In genomic region chr1:170858872-170859271, GRCm38 (mm10) we compare ENCODE assay signal across 30 mouse cellular contexts. TPM values are rescaled to one million over a fixed set of nuclear protein-coding genes. Genes with fewer than 3 reads are reported as not detected.
"Had no signal": no experiment of that assay in that cellular context is flagged by ENCODE, and none has a peak within 500 bp of the region (broad histone marks: within the 10 kb centered on the region; RNA-seq: fewer than 3 reads in every experiment).

No protein-coding gene starts in this region.

- H3K27ac ChIP-seq: gastrocnemius, adult 2 months; heart, embryonic 10.5 days; hindbrain, embryonic 10.5 days; hindbrain, embryonic 12.5 days; hindbrain, embryonic 14.5 days; intestine, embryonic 15.5 days; limb, embryonic 10.5 days; limb, embryonic 12.5 days; liver, embryonic 14.5 days had no signal

- H3K4me1 ChIP-seq: hindbrain, embryonic 10.5 days; hindbrain, embryonic 12.5 days; intestine, embryonic 15.5 days; limb, embryonic 10.5 days; limb, embryonic 12.5 days had no signal

- H3K27me3 ChIP-seq: heart, embryonic 12.5 days; hindbrain, embryonic 12.5 days; intestine, embryonic 15.5 days; limb, embryonic 12.5 days had no signal

- H3K4me3 ChIP-seq: gastrocnemius, adult 2 months; heart, embryonic 10.5 days; heart, embryonic 12.5 days; hindbrain, embryonic 10.5 days; hindbrain, embryonic 12.5 days; intestine, embryonic 15.5 days; layer of hippocampus, adult 2 months; left cerebral cortex, adult 2 months; limb, embryonic 10.5 days; limb, embryonic 12.5 days had no signal

- H3K36me3 ChIP-seq: heart, embryonic 10.5 days; hindbrain, embryonic 10.5 days; hindbrain, embryonic 12.5 days; intestine, embryonic 15.5 days; limb, embryonic 10.5 days; limb, embryonic 12.5 days had no signal

- H3K9ac ChIP-seq: heart, embryonic 12.5 days; hindbrain, embryonic 12.5 days; hindbrain, embryonic 14.5 days; intestine, embryonic 15.5 days; limb, embryonic 12.5 days; liver, embryonic 14.5 days had no signal

- H3K9me3 ChIP-seq: heart, embryonic 10.5 days; heart, embryonic 12.5 days; hindbrain, embryonic 10.5 days; hindbrain, embryonic 12.5 days; intestine, embryonic 15.5 days; limb, embryonic 10.5 days; limb, embryonic 12.5 days had no signal

- DNase-seq: gastrocnemius, adult 2 months; gastrocnemius, postnatal 10 days; gastrocnemius, postnatal 25 days; heart, postnatal 10 days; heart, postnatal 4 days; kidney, adult 18-20 months; kidney, adult 8-10 months; kidney, postnatal 10 days; kidney, postnatal 25 days; kidney, postnatal 4 days; liver had no signal

RNA-seq across cellular contexts. Expression of gene Gm26620, which starts 26.0 kb away (rescaled TPM):
- total RNA-seq: granulocyte monocyte progenitor cell, adult 5-6 weeks had no signal
- polyA plus RNA-seq: heart, embryonic 14.5 days; hindbrain, embryonic 10.5 days; hindbrain, embryonic 12.5 days; kidney, embryonic 14.5 days; liver, embryonic 11.5 days had no signal

RNA-seq across cellular contexts. Expression of gene Fcrlb, which starts 53.9 kb away (rescaled TPM):
- total RNA-seq: gastrocnemius, adult 2 months; gastrocnemius, postnatal 10 days; gastrocnemius, postnatal 25 days; gastrocnemius, postnatal 4 days; granulocyte monocyte progenitor cell, adult 5-6 weeks; heart, adult 8-10 months; heart, postnatal 10 days; heart, postnatal 25 days; heart, postnatal 4 days had no signal
- polyA plus RNA-seq: heart, embryonic 10.5 days; heart, embryonic 12.5 days; hindbrain, embryonic 10.5 days; hindbrain, embryonic 12.5 days; inflammation-experienced regulatory T-cells, adult 6 months; kidney, embryonic 14.5 days; limb, embryonic 10.5 days; limb, embryonic 12.5 days; liver, embryonic 11.5 days had no signal
